Mouse (Mus musculus) small intestine, adult 2 months (tissue): Measurements from ENCODE around the gene Mtor. TPM values are rescaled to one million over a fixed set of nuclear protein-coding genes. Genes with fewer than 3 reads are reported as not detected.
A peak's percentile ranks its signal among the peaks of the same experiment; 100 is the strongest.

ENCODE experiments used
- H3K27ac ChIP-seq: fragments of 200-500 bp; 2 replicates; pipeline ENCODE4 v1.5.1; 2012; ENCODE audit warnings: low read depth, low read length, control low read depth, inconsistent platforms; ENCODE audit not compliant: insufficient read depth
- H3K27me3 ChIP-seq: fragments of 200-500 bp; 2 replicates; pipeline ENCODE4 v1.6.1; 2012; ENCODE audit warnings: mild to moderate bottlenecking, moderate library complexity, low read length, inconsistent platforms; ENCODE audit not compliant: control insufficient read depth, insufficient read depth
- H3K36me3 ChIP-seq: fragments of 200-500 bp; 2 replicates; pipeline ENCODE4 v1.6.1; 2012; ENCODE audit warnings: mild to moderate bottlenecking, low read length, control low read depth, inconsistent platforms; ENCODE audit not compliant: control insufficient read depth, insufficient read depth
- H3K4me1 ChIP-seq: fragments of 200-500 bp; 2 replicates; pipeline ENCODE4 v1.6.1; 2012; ENCODE audit warnings: low read length, inconsistent platforms, mixed read lengths; ENCODE audit not compliant: control insufficient read depth, insufficient read depth, insufficient read length
- H3K4me3 ChIP-seq: fragments of 200-500 bp; 2 replicates; pipeline ENCODE4 v1.5.1; 2012; ENCODE audit warnings: low read depth, mild to moderate bottlenecking, control low read depth, inconsistent platforms, low read length, moderate library complexity
- CTCF ChIP-seq: fragments of 200-500 bp; IDR thresholded peaks from 2 replicates; pipeline ENCODE4 v1.5.1; 2012; ENCODE audit warnings: low read depth, mild to moderate bottlenecking, control low read depth, inconsistent platforms, low read length, moderate library complexity, mixed read lengths; ENCODE audit not compliant: insufficient replicate concordance, insufficient read length; ENCODE audit errors: extremely low read depth
- POLR2A ChIP-seq: fragments of 200-500 bp; IDR thresholded peaks from 2 replicates; pipeline ENCODE4 v1.6.1; 2012; ENCODE audit warnings: low read depth, mild to moderate bottlenecking, control low read depth, inconsistent platforms, low read length, moderate library complexity
- WGBS: fragments of 180-500 bp; shearing (Covaris S2); methylation state at CpG from one replicate; pipeline ENCODE4 v1.1.7; 2018; 5-methylcytosine and 5-hydroxymethylcytosine counted together
- polyA plus RNA-seq: library from polyadenylated mRNA; depleted of rRNA; stranded (reverse); fragments of >200 nt; gene quantifications from 2 replicates; pipeline ENCODE4 v1.2.3, GENCODE M21; 2012; rRNA removed

The Mtor gene
- polyA plus RNA-seq, 1 experiment, result 16.0 TPM

- Histone ChIP-seq H3K27ac (no peak overlapping the region), H3K4me1 (peaks cover 3% of the 10 kb centered on the region; the same call in 1 of the 2 replicates), H3K4me3 (no peak overlapping the region), H3K27me3 (no peaks in the 10 kb centered on the region), H3K36me3 (no peaks in the 10 kb centered on the region)
- 95% methylated on average over 3 of the region's 3 CpGs for WGBS
- TF ChIP-seq CTCF, result peak; percentile 68; the same call in 1 of the 2 replicates
- no peak for TF ChIP-seq POLR2A
Observed at GRCm38 (mm10) chr4:148604541-148605165, 156.2 kb downstream of the Mtor start.

Other genes starting within 250 kb of the Mtor start
- 0.06 TPM in 2 replicates for gene Disp3, start 160.6 kb upstream of the Mtor start, polyA plus RNA-seq
- 8.5 and 10.5 TPM in 2 replicates for gene Ubiad1, start 3.8 kb upstream of the Mtor start, polyA plus RNA-seq
- gene Angptl7, start 51.8 kb downstream of the Mtor start, polyA plus RNA-seq, result 0.33 TPM in 1 of 2 replicates, not detected in the other
- 8.6 and 11.3 TPM in 2 replicates for gene Exosc10, start 109.8 kb downstream of the Mtor start, polyA plus RNA-seq
- 42.6 and 44.5 TPM in 2 replicates for gene Srm, start 142.9 kb downstream of the Mtor start, polyA plus RNA-seq
- 0.16 and 1.7 TPM in 2 replicates for gene Masp2, start 153.9 kb downstream of the Mtor start, polyA plus RNA-seq
- gene Tardbp, start 178.4 kb downstream of the Mtor start, polyA plus RNA-seq, result 6.7 and 7.7 TPM in 2 replicates
- 0.08 TPM in 1 of 2 replicates, not detected in the other for gene Gm572, start 194.7 kb downstream of the Mtor start, polyA plus RNA-seq